Mouse (Mus musculus) embryonic fibroblast, embryonic 13.5 days (primary cell): ENCODE measurements around the gene Hmga2. TPM values are rescaled to one million over a fixed set of nuclear protein-coding genes. Genes with fewer than 3 reads are reported as not detected.
A peak's percentile ranks its signal among the peaks of the same experiment; 100 is the strongest.

Experiments used
- H3K27ac ChIP-seq: 2 replicates; pipeline ENCODE4 v1.5.1; 2012; ENCODE audit warnings: low read length, control low read depth, inconsistent platforms; ENCODE audit not compliant: insufficient read depth
- H3K4me1 ChIP-seq: 2 replicates; pipeline ENCODE4 v1.6.1; 2011; ENCODE audit warnings: low read length; ENCODE audit not compliant: control insufficient read depth, insufficient read depth
- H3K4me3 ChIP-seq: 2 replicates; pipeline ENCODE4 v1.5.1; 2011; ENCODE audit warnings: mild to moderate bottlenecking, control low read depth, low read length; ENCODE audit not compliant: insufficient read depth
- CTCF ChIP-seq: IDR thresholded peaks from 2 replicates; pipeline ENCODE4 v1.5.1; 2011; ENCODE audit warnings: mild to moderate bottlenecking, control low read depth, low read length, moderate library complexity, borderline replicate concordance; ENCODE audit not compliant: insufficient read depth
- POLR2A ChIP-seq: IDR thresholded peaks from 2 replicates; pipeline ENCODE4 v1.6.1; 2011; ENCODE audit warnings: low read depth, mild to moderate bottlenecking, control low read depth, low read length, moderate library complexity
- polyA plus RNA-seq: library from polyadenylated mRNA; stranded (reverse); fragments of >200 nt; gene quantifications from 2 replicates; pipeline ENCODE4 v1.2.4, GENCODE M21; 2011; ENCODE audit warnings: low read depth; ENCODE audit not compliant: missing spikeins, insufficient read length

The Hmga2 gene
- polyA plus RNA-seq, 1 experiment: 195 TPM

- Histone ChIP-seq H3K4me3 (peak overlapping the region; percentile 91), H3K27ac (peak overlapping the region; percentile 95), H3K4me1 (peaks cover under 1% of the 10 kb centered on the region; the same call in 1 of the 2 replicates)
- TF ChIP-seq CTCF (no peak), POLR2A (0 out of 2 replicates have a peak, but pooled peaks have one; percentile 34)
These were observed 2.0 kb downstream of the Hmga2 start for GRCm38 (mm10) chr10:120474301-120474700.

- peak overlapping the region; percentile 90 for H3K27ac ChIP-seq
- peaks cover 5% of the 10 kb centered on the region for H3K4me1 ChIP-seq
- no peak for TF ChIP-seq CTCF
- no peak for TF ChIP-seq POLR2A
- peak overlapping the region; percentile 89 for H3K4me3 ChIP-seq
These were observed 3.1 kb downstream of the Hmga2 start for GRCm38 (mm10) chr10:120473218-120473617.

- H3K27ac ChIP-seq: peak overlapping the region; percentile 90; the same call in 1 of the 2 replicates
- H3K4me1 ChIP-seq: peaks cover 5% of the 10 kb centered on the region
- H3K4me3 ChIP-seq: peak overlapping the region; percentile 89
- no peak for TF ChIP-seq POLR2A
- no peak for TF ChIP-seq CTCF
These were observed 3.7 kb downstream of the Hmga2 start for GRCm38 (mm10) chr10:120472606-120473005.

- Histone ChIP-seq H3K4me1 (peaks cover 44% of the 10 kb centered on the region), H3K27ac (peak overlapping the region; percentile 73), H3K4me3 (no peak overlapping the region)
- peak; percentile 20; the same call in 1 of the 2 replicates for TF ChIP-seq POLR2A
- TF ChIP-seq CTCF: no peak
These were observed 11.1 kb downstream of the Hmga2 start for GRCm38 (mm10) chr10:120465121-120465520.

GRCm38 (mm10) chr10:120461769-120462168, 14.5 kb downstream of the Hmga2 start:
- peak overlapping the region; percentile 70 for H3K27ac ChIP-seq
- TF ChIP-seq CTCF (no peak), POLR2A (no peak)
- peaks cover 42% of the 10 kb centered on the region for H3K4me1 ChIP-seq
- no peak overlapping the region for H3K4me3 ChIP-seq

- Histone ChIP-seq H3K27ac (peak overlapping the region; percentile 70), H3K4me1 (peaks cover 38% of the 10 kb centered on the region), H3K4me3 (no peak overlapping the region)
- TF ChIP-seq POLR2A (no peak), CTCF (no peak)
These were observed 15.0 kb downstream of the Hmga2 start for GRCm38 (mm10) chr10:120461301-120461700.

GRCm38 (mm10) chr10:120458866-120459265, 17.4 kb downstream of the Hmga2 start:
- H3K4me1 ChIP-seq: peaks cover 30% of the 10 kb centered on the region
- TF ChIP-seq POLR2A: no peak
- H3K4me3 ChIP-seq: no peak overlapping the region
- peak overlapping the region; percentile 14; the same call in 1 of the 2 replicates for H3K27ac ChIP-seq

- TF ChIP-seq CTCF: no peak
- no peak for TF ChIP-seq POLR2A
- Histone ChIP-seq H3K4me1 (peaks cover 12% of the 10 kb centered on the region; the same call in 1 of the 2 replicates), H3K4me3 (no peak overlapping the region), H3K27ac (peak overlapping the region; percentile 17)
These were observed 26.5 kb downstream of the Hmga2 start for GRCm38 (mm10) chr10:120449661-120450284.

GRCm38 (mm10) chr10:120446799-120447198, 29.5 kb downstream of the Hmga2 start:
- TF ChIP-seq CTCF: no peak
- TF ChIP-seq POLR2A: no peak
- peaks cover 17% of the 10 kb centered on the region; the same call in 1 of the 2 replicates for H3K4me1 ChIP-seq
- no peak overlapping the region for H3K27ac ChIP-seq
- no peak overlapping the region for H3K4me3 ChIP-seq

- H3K4me3 ChIP-seq: no peak overlapping the region
- peaks cover 17% of the 10 kb centered on the region; the same call in 1 of the 2 replicates for H3K4me1 ChIP-seq
- TF ChIP-seq CTCF (no peak), POLR2A (no peak)
- H3K27ac ChIP-seq: no peak overlapping the region
These were observed 30.1 kb downstream of the Hmga2 start for GRCm38 (mm10) chr10:120446206-120446605.
